Mouse (Mus musculus): ENCODE measurements around the gene Ptprn2.

DNA sequence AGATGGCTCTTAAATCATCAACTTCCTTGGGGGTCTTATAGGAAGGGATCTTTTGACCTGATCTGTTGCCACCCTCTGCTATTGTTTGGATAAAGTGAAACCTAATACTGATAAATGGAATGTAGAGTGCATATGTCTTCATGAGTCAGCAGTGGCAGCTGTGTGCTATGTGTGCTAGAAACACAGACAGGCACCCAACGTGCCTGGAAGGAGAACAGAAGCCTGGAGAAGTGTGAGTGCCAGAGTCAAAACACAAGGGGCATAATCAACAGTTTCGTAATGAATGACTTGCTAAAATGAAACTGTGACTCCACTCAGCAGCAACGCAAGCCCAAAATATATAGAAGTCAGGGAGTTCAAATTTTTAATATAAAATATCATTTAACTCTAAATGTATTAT lies 676.7 kb downstream of the Ptprn2 start:
- TF ChIP-seq CTCF (IDR thresholded peaks at IDR 0.05; ENCODE audit: low read depth, low read length) (no peak), POLR2A (IDR thresholded peaks at IDR 0.05; ENCODE audit: borderline replicate concordance, low read depth, low read length) (no peak)

All from bone marrow macrophage, adult 2 months (primary cell).